Mouse (Mus musculus): Measurements from ENCODE around the gene Gtf2i. TPM values are rescaled to one million over a fixed set of nuclear protein-coding genes. Genes with fewer than 3 reads are reported as not detected.

The Gtf2i gene
- polyA plus RNA-seq, 1 experiment = 44.7 TPM

DNA sequence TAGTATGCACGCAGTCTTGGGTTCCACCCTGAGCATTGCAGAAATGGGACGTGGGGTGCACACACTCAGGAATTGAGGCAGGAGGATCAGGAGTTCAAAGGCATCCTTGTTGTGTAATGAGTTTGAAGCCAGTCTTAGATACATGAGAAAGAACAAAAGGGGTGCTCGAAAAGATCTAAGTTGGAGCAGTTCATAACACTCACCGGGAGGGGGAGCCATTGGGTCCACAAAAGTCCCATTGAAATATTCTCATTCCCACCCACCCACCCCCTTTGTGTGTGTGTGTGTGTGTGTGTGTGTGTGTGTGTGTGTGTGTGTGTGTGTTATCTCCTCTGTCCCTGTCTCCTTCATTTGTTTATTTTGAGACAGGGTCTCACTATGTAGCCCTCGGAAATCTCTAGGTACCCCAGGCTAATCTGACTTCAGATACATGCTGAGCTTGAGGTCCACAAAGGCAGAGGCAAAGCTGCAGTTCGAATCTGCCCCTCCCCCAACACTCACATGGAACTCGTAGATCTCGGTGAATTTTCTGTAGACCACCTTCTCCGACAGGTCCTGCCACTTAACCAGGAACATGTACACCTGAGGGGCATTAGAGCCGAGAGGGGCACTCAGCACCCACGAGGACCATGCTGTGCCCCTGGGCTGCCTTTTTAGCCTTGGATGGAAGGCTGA is 86.8 kb downstream of the Gtf2i start:
- 27% methylated on average over 11 of the region's 11 CpGs for WGBS
- no peak for DNase-seq (ENCODE audit: low read depth in 1 of 2, low spot score in 2 of 2)
- Histone ChIP-seq H3K36me3 (ENCODE audit: control insufficient read depth, insufficient read depth, low read length) (peaks cover 32% of the 10 kb centered on the region), H3K27me3 (ENCODE audit: control insufficient read depth, insufficient read depth, low read length) (no peaks in the 10 kb centered on the region), H3K27ac (ENCODE audit: insufficient read depth, low read length) (peak overlapping the region; percentile 90), H3K4me3 (ENCODE audit: extremely low read depth, insufficient read depth, insufficient read length) (peak overlapping the region; percentile 71; the same call in 1 of the 2 replicates), H3K4me1 (ENCODE audit: control insufficient read depth, insufficient read depth, insufficient read length) (peaks cover 36% of the 10 kb centered on the region; the same call in 1 of the 2 replicates)
- no peak for TF ChIP-seq POLR2A (IDR thresholded peaks at IDR 0.05; ENCODE audit: low read depth, low read length)
- TF ChIP-seq CTCF (IDR thresholded peaks at IDR 0.05; ENCODE audit: extremely low read depth, insufficient read depth, insufficient read length, insufficient replicate concordance) = peak; percentile 4; the same call in 1 of the 2 replicates

- H3K36me3 ChIP-seq (ENCODE audit: control insufficient read depth, insufficient read depth, low read length) = peaks cover 39% of the 10 kb centered on the region
- 0 out of 2 replicates have a peak overlapping the region, but pooled peaks have one; percentile 36 for H3K27ac ChIP-seq (ENCODE audit: insufficient read depth, low read length)
- WGBS = 44% methylated on average over 12 of the region's 12 CpGs
- no peaks in the 10 kb centered on the region for H3K27me3 ChIP-seq (ENCODE audit: control insufficient read depth, insufficient read depth, low read length)
- H3K4me3 ChIP-seq (ENCODE audit: extremely low read depth, insufficient read depth, insufficient read length) = no peak overlapping the region
- H3K4me1 ChIP-seq (ENCODE audit: control insufficient read depth, insufficient read depth, insufficient read length) = peaks cover 32% of the 10 kb centered on the region
- TF ChIP-seq POLR2A (IDR thresholded peaks at IDR 0.05; ENCODE audit: low read depth, low read length) (no peak), CTCF (IDR thresholded peaks at IDR 0.05; ENCODE audit: extremely low read depth, insufficient read depth, insufficient read length, insufficient replicate concordance) (no peak)
- DNase-seq (ENCODE audit: low read depth in 1 of 2, low spot score in 2 of 2) = no peak
Observed at GRCm38 (mm10) chr5:134226946-134227345, 87.6 kb downstream of the Gtf2i start.

DNA sequence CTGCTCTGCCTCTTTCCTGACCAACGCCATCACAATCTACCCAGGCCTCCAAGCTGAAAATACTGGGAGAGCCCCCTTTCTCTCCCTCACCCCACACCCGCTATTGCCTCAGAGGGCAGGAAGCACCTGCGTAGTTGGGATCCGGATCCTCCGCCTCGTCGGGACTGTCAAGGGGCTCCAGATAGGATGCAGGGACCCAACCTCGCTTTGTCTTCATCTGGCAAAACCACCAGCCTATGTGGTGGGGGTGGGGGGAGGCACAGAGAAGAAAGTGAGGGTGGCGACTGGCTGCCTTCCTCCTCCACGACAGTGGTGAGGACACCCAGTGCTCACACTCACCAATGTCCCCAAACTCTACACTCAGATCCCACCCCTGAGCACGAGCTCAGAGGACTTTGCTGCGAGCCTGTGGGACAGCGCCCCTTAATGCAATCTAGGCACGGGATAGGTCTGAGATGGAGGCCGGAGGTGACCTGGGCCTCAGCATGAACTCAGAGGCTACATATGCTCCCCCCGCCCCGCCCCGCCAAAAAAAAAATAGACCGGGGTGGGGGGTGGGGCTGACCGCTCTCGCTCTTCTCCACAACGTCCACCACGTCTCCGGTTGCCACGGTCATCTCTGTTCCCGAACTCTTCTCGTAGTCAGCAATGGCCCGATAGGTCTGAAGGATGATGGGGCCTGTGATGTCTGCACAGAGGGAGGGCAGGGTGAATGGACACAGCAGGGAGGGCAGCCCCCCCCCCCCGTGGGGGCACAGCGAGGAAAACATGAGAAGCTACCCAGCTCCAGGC is 89.3 kb downstream of the Gtf2i start:
- no peak overlapping the region for H3K27ac ChIP-seq (ENCODE audit: insufficient read depth, low read length)
- DNase-seq (ENCODE audit: low read depth in 1 of 2, low spot score in 2 of 2) = no peak
- peaks cover 22% of the 10 kb centered on the region for H3K4me1 ChIP-seq (ENCODE audit: control insufficient read depth, insufficient read depth, insufficient read length)
- peaks cover 48% of the 10 kb centered on the region for H3K36me3 ChIP-seq (ENCODE audit: control insufficient read depth, insufficient read depth, low read length)
- no peak overlapping the region for H3K4me3 ChIP-seq (ENCODE audit: extremely low read depth, insufficient read depth, insufficient read length)
- no peaks in the 10 kb centered on the region for H3K27me3 ChIP-seq (ENCODE audit: control insufficient read depth, insufficient read depth, low read length)
- TF ChIP-seq CTCF (IDR thresholded peaks at IDR 0.05; ENCODE audit: extremely low read depth, insufficient read depth, insufficient read length, insufficient replicate concordance) = no peak
- TF ChIP-seq POLR2A (IDR thresholded peaks at IDR 0.05; ENCODE audit: low read depth, low read length) = no peak
- WGBS = 49% methylated on average over 30 of the region's 30 CpGs

- DNase-seq (ENCODE audit: low read depth in 1 of 2, low spot score in 2 of 2) = no peak
- Histone ChIP-seq H3K4me1 (ENCODE audit: control insufficient read depth, insufficient read depth, insufficient read length) (peaks cover 9% of the 10 kb centered on the region), H3K4me3 (ENCODE audit: extremely low read depth, insufficient read depth, insufficient read length) (no peak overlapping the region), H3K27ac (ENCODE audit: insufficient read depth, low read length) (no peak overlapping the region), H3K27me3 (ENCODE audit: control insufficient read depth, insufficient read depth, low read length) (no peaks in the 10 kb centered on the region), H3K36me3 (ENCODE audit: control insufficient read depth, insufficient read depth, low read length) (peaks cover 43% of the 10 kb centered on the region)
- TF ChIP-seq CTCF (IDR thresholded peaks at IDR 0.05; ENCODE audit: extremely low read depth, insufficient read depth, insufficient read length, insufficient replicate concordance) (no peak), POLR2A (IDR thresholded peaks at IDR 0.05; ENCODE audit: low read depth, low read length) (no peak)
- 39% methylated on average over 36 of the region's 36 CpGs for WGBS
Observed at GRCm38 (mm10) chr5:134221708-134222150, 92.8 kb downstream of the Gtf2i start.

DNA sequence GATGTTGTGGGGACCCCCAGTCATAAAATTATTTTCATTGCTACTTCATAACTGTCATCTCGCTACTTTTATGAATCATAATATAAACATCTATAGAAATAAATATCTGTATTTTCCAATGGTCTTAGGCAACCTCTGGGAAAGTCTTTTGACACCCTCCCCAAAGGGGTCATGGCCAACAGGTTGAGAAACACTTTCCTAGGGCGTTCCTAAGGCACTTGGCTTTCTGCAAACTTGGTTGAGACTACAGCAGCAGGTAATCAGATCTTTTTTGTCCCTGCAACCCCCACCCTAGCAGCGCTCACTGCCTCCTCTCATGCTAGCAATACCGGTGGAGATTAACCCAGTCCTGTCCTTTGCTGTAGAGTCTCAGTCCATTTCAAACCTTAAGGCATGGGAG is 93.3 kb downstream of the Gtf2i start:
- peaks cover 40% of the 10 kb centered on the region for H3K36me3 ChIP-seq (ENCODE audit: control insufficient read depth, insufficient read depth, low read length)
- TF ChIP-seq CTCF (IDR thresholded peaks at IDR 0.05; ENCODE audit: extremely low read depth, insufficient read depth, insufficient read length, insufficient replicate concordance) (no peak), POLR2A (IDR thresholded peaks at IDR 0.05; ENCODE audit: low read depth, low read length) (no peak)
- H3K4me1 ChIP-seq (ENCODE audit: control insufficient read depth, insufficient read depth, insufficient read length) = peaks cover 8% of the 10 kb centered on the region
- no peak overlapping the region for H3K4me3 ChIP-seq (ENCODE audit: extremely low read depth, insufficient read depth, insufficient read length)
- DNase-seq (ENCODE audit: low read depth in 1 of 2, low spot score in 2 of 2) = no peak
- no peaks in the 10 kb centered on the region for H3K27me3 ChIP-seq (ENCODE audit: control insufficient read depth, insufficient read depth, low read length)
- H3K27ac ChIP-seq (ENCODE audit: insufficient read depth, low read length) = no peak overlapping the region
- WGBS = 66% methylated on average over 4 of the region's 4 CpGs

- no peak for TF ChIP-seq CTCF (IDR thresholded peaks at IDR 0.05; ENCODE audit: extremely low read depth, insufficient read depth, insufficient read length, insufficient replicate concordance)
- H3K27me3 ChIP-seq (ENCODE audit: control insufficient read depth, insufficient read depth, low read length) = no peaks in the 10 kb centered on the region
- H3K4me3 ChIP-seq (ENCODE audit: extremely low read depth, insufficient read depth, insufficient read length) = no peak overlapping the region
- no peak for DNase-seq (ENCODE audit: low read depth in 1 of 2, low spot score in 2 of 2)
- H3K4me1 ChIP-seq (ENCODE audit: control insufficient read depth, insufficient read depth, insufficient read length) = peaks cover 15% of the 10 kb centered on the region
- H3K36me3 ChIP-seq (ENCODE audit: control insufficient read depth, insufficient read depth, low read length) = peaks cover 19% of the 10 kb centered on the region
- H3K27ac ChIP-seq (ENCODE audit: insufficient read depth, low read length) = no peak overlapping the region
- 90% methylated on average over 7 of the region's 7 CpGs for WGBS
Observed at GRCm38 (mm10) chr5:134217900-134218299, 96.7 kb downstream of the Gtf2i start.
